Mouse (Mus musculus) kidney, adult 2 months (tissue): ENCODE measurements around the gene Ebf4. TPM values are rescaled to one million over a fixed set of nuclear protein-coding genes. Genes with fewer than 3 reads are reported as not detected.

Source experiments
- DNase-seq: peaks from one replicate; pipeline ENCODE4 v3.0.0; 2021
- H3K27ac ChIP-seq: fragments of 200-500 bp; 2 replicates; pipeline ENCODE4 v1.5.1; 2012; ENCODE audit warnings: low read depth, low read length, control low read depth, inconsistent platforms; ENCODE audit not compliant: insufficient read depth
- H3K27me3 ChIP-seq: fragments of 200-500 bp; replicated peaks from 2 replicates; pipeline ENCODE4 v1.6.1; 2012; ENCODE audit warnings: mild to moderate bottlenecking, moderate library complexity, low read length, inconsistent platforms; ENCODE audit not compliant: control insufficient read depth, insufficient read depth
- H3K36me3 ChIP-seq: fragments of 200-500 bp; 2 replicates; pipeline ENCODE4 v1.6.1; 2012; ENCODE audit warnings: mild to moderate bottlenecking, moderate library complexity, low read length, inconsistent platforms; ENCODE audit not compliant: control insufficient read depth, insufficient read depth
- H3K4me1 ChIP-seq: fragments of 200-500 bp; 2 replicates; pipeline ENCODE4 v1.6.1; 2011; ENCODE audit warnings: low read length; ENCODE audit not compliant: control insufficient read depth, insufficient read depth
- H3K4me3 ChIP-seq: fragments of 200-500 bp; 2 replicates; pipeline ENCODE4 v1.5.1; 2011; ENCODE audit warnings: mild to moderate bottlenecking, low read depth, low read length, control low read depth; ENCODE audit not compliant: insufficient read depth
- CTCF ChIP-seq: fragments of 200-500 bp; conservative IDR thresholded peaks from 2 replicates; pipeline ENCODE4 v1.5.1; 2011; ENCODE audit warnings: low read depth, mild to moderate bottlenecking, control low read depth, low read length, moderate library complexity, mixed read lengths; ENCODE audit not compliant: insufficient read depth, insufficient read length
- POLR2A ChIP-seq: fragments of 200-500 bp; IDR thresholded peaks from one replicate; pipeline ENCODE4 v1.6.1; 2011; ENCODE audit warnings: low read depth, low read length, control low read depth
- WGBS: fragments of 180-500 bp; shearing (Covaris S2); methylation state at CpG from one replicate; pipeline ENCODE4 v1.1.7; 2018; 5-methylcytosine and 5-hydroxymethylcytosine counted together
- polyA plus RNA-seq: library from polyadenylated mRNA; depleted of rRNA; stranded (reverse); fragments of >200 nt; gene quantifications from 2 replicates; pipeline ENCODE4 v1.2.3, GENCODE M21; 2012

Ebf4 gene
- polyA plus RNA-seq, 1 experiment: 1.8 TPM

GRCm38 (mm10) chr2:130280818-130281217 is 14.2 kb upstream of the Ebf4 start:
- Histone ChIP-seq H3K36me3 (peaks cover 2% of the 10 kb centered on the region), H3K4me1 (peaks cover 7% of the 10 kb centered on the region), H3K27ac (no peak overlapping the region), H3K4me3 (no peak overlapping the region), H3K27me3 (no peaks in the 10 kb centered on the region)
- WGBS: 62% methylated on average over 4 of the region's 4 CpGs
- DNase-seq: no peak
- TF ChIP-seq POLR2A (no peak), CTCF (no peak)

GRCm38 (mm10) chr2:130283854-130284654 is 10.9 kb upstream of the Ebf4 start, which contains the start of gene Idh3b:
Idh3b (minus strand) TSS chr2:130284547.
- Histone ChIP-seq H3K4me3 (peak within 1 kb of the TSS; percentile 98), H3K4me1 (peaks cover 7% of the 10 kb centered on the region), H3K27ac (peak within 1 kb of the TSS; percentile 97), H3K27me3 (no peaks in the 10 kb centered on the region), H3K36me3 (no peaks in the 10 kb centered on the region)
- TF ChIP-seq CTCF: no peak
- TF ChIP-seq POLR2A: peak; percentile 46
- DNase-seq: peak; percentile 94
- WGBS: under 1% methylated on average over 51 of the region's 51 CpGs

GRCm38 (mm10) chr2:130289086-130289485 is 5.9 kb upstream of the Ebf4 start:
- H3K27ac ChIP-seq: no peak overlapping the region
- no peak overlapping the region for H3K4me3 ChIP-seq
- no peak for DNase-seq
- H3K36me3 ChIP-seq: no peaks in the 10 kb centered on the region
- no peaks in the 10 kb centered on the region for H3K4me1 ChIP-seq
- 68% methylated on average over 4 of the region's 4 CpGs for WGBS
- no peaks in the 10 kb centered on the region for H3K27me3 ChIP-seq
- TF ChIP-seq CTCF (no peak), POLR2A (no peak)

- Histone ChIP-seq H3K4me3 (no peak overlapping the region), H3K27me3 (peaks cover 2% of the 10 kb centered on the region; the same call in 1 of the 2 replicates), H3K27ac (no peak overlapping the region), H3K4me1 (no peaks in the 10 kb centered on the region), H3K36me3 (no peaks in the 10 kb centered on the region)
- 5% methylated on average over 8 of the region's 8 CpGs for WGBS
- peak; percentile 86 for TF ChIP-seq CTCF
- TF ChIP-seq POLR2A: no peak
- peak; percentile 86 for DNase-seq
Measured at GRCm38 (mm10) chr2:130291434-130291833, 3.5 kb upstream of the Ebf4 start.

- H3K4me3 ChIP-seq: no peak overlapping the region
- TF ChIP-seq CTCF: no peak
- TF ChIP-seq POLR2A: no peak
- no peak overlapping the region for H3K27ac ChIP-seq
- no peak for DNase-seq
- H3K4me1 ChIP-seq: no peaks in the 10 kb centered on the region
- no peaks in the 10 kb centered on the region for H3K36me3 ChIP-seq
- 47% methylated on average over 3 of the region's 3 CpGs for WGBS
- H3K27me3 ChIP-seq: peaks cover 2% of the 10 kb centered on the region; the same call in 1 of the 2 replicates
Measured at GRCm38 (mm10) chr2:130293009-130293408, 2.0 kb upstream of the Ebf4 start.

- no peak for TF ChIP-seq CTCF
- no peak for TF ChIP-seq POLR2A
- DNase-seq: peak; percentile 9
- H3K4me1 ChIP-seq: no peaks in the 10 kb centered on the region
- no peaks in the 10 kb centered on the region for H3K36me3 ChIP-seq
- H3K4me3 ChIP-seq: no peak overlapping the region
- WGBS: 6% methylated on average over 4 of the region's 4 CpGs
- peaks cover 2% of the 10 kb centered on the region; the same call in 1 of the 2 replicates for H3K27me3 ChIP-seq
- no peak overlapping the region for H3K27ac ChIP-seq
Measured at GRCm38 (mm10) chr2:130293486-130293885, 1.5 kb upstream of the Ebf4 start.

GRCm38 (mm10) chr2:130294218-130294935 is 592 bp upstream of the Ebf4 start:
- Histone ChIP-seq H3K27me3 (peaks cover 2% of the 10 kb centered on the region; the same call in 1 of the 2 replicates), H3K4me1 (no peaks in the 10 kb centered on the region), H3K36me3 (no peaks in the 10 kb centered on the region), H3K4me3 (peak overlapping the region; percentile 44), H3K27ac (no peak overlapping the region)
- no peak for DNase-seq
- WGBS: 18% methylated on average over 20 of the region's 20 CpGs
- TF ChIP-seq POLR2A: no peak
- no peak for TF ChIP-seq CTCF
